Mouse (Mus musculus) fibroblast of lung, adult 2 months (primary cell): Measurements from ENCODE around the gene Itpr1.

Experiments used
- DNase-seq: peaks from one replicate; pipeline ENCODE4 v3.0.0-alpha.2; 2011; ENCODE audit warnings: low read depth

The Itpr1 gene

DNA sequence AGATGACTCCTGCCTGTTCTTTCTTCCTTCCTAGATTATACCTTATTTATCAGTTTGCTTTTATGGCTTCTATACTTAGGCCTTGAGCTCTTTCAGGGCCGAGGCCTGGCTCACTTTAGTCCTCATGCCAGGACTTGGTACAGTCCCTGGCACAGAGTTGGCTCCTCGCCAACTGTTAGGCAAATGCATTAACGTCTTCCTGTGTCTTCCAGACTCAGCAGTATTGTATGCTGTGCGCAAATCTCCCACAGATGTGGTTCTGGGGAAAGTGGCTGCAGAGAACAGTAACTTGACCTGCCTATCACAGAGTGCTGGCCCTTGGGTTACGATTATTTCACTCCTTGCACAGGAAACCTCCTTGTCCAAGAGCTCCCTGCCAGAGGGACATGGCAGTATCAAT is 27.9 kb downstream of the Itpr1 start:
- no peak for DNase-seq

- DNase-seq: no peak
Measured at GRCm38 (mm10) chr6:108244571-108244970, 31.7 kb downstream of the Itpr1 start.

- no peak for DNase-seq
Measured at GRCm38 (mm10) chr6:108246369-108247085, 33.6 kb downstream of the Itpr1 start.

GRCm38 (mm10) chr6:108247211-108247610 is 34.3 kb downstream of the Itpr1 start:
- DNase-seq: no peak

DNA sequence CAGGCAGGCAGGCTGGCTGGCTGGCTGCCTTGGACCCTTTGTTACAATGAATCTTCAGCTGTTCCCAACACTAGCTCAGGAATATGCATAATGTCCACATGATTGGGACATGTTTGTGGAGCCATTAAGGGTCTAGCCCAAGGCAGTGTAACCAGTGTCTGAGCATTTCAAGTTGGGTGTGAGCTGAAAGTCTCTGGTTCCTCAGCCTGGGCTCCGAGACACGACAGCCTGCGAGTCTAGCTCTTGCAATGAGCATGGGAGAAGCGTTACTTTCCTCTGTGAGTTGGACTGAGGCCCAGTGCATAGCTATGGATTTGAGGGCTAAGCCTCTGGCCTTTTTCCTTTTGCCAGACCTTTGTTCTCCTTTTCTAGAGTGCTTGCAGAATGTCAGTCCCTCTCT is 35.6 kb downstream of the Itpr1 start:
- no peak for DNase-seq

GRCm38 (mm10) chr6:108249031-108249917 is 36.4 kb downstream of the Itpr1 start:
- DNase-seq: no peak

GRCm38 (mm10) chr6:108249918-108250225 is 37.0 kb downstream of the Itpr1 start:
- DNase-seq: no peak

- no peak for DNase-seq
Measured at GRCm38 (mm10) chr6:108250416-108250815, 37.5 kb downstream of the Itpr1 start.

GRCm38 (mm10) chr6:108252565-108253360 is 39.9 kb downstream of the Itpr1 start:
- DNase-seq: no peak

GRCm38 (mm10) chr6:108254132-108255064 is 41.5 kb downstream of the Itpr1 start:
- DNase-seq: no peak

- no peak for DNase-seq
Measured at GRCm38 (mm10) chr6:108255880-108256279, 43.0 kb downstream of the Itpr1 start.

- DNase-seq: no peak
Measured at GRCm38 (mm10) chr6:108257225-108257624, 44.3 kb downstream of the Itpr1 start.

DNA sequence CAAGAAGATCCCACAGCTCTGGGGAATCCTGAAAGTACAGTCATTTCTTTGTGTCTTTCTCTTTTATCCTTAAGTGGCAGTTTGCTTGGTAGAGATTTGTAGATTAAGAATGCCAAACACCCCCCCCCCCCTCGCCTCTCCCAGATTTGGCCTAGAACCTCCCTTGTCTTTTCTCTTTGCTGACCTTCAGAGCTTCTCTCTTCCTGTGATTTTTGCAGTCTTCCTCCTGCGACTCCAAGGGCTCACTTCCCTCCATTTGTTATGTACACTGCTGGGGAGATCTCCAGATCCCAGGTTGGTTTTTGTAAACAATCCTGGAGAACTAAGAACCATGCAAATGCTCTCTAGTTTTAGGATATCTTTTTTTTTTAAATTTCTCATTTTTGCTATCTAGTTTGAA is 45.7 kb downstream of the Itpr1 start:
- DNase-seq: no peak

GRCm38 (mm10) chr6:108259671-108260070 is 46.8 kb downstream of the Itpr1 start:
- DNase-seq: no peak

- no peak for DNase-seq
Measured at GRCm38 (mm10) chr6:108261506-108261905, 48.6 kb downstream of the Itpr1 start.

- DNase-seq: no peak
Measured at GRCm38 (mm10) chr6:108264164-108264563, 51.3 kb downstream of the Itpr1 start.

DNA sequence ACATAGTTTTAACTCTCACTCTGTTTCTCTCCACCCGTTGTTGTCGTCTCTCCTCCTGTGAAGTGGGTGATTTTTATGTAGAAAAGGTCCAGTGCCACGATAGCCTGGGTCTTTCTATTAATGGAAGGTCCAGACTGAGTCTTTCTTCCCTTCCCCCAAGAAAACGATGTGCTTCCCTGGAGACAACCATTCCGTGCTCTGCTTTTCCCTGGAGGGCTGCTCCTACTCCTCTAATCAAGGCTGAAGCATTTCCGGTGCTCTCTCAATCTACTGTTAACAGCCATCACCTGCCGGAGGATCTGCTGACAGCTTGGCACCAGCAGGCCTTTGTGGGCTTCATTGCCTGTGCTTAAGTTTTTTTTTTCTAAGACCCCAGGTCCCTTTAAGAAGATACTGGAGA is 60.6 kb downstream of the Itpr1 start:
- no peak for DNase-seq

DNA sequence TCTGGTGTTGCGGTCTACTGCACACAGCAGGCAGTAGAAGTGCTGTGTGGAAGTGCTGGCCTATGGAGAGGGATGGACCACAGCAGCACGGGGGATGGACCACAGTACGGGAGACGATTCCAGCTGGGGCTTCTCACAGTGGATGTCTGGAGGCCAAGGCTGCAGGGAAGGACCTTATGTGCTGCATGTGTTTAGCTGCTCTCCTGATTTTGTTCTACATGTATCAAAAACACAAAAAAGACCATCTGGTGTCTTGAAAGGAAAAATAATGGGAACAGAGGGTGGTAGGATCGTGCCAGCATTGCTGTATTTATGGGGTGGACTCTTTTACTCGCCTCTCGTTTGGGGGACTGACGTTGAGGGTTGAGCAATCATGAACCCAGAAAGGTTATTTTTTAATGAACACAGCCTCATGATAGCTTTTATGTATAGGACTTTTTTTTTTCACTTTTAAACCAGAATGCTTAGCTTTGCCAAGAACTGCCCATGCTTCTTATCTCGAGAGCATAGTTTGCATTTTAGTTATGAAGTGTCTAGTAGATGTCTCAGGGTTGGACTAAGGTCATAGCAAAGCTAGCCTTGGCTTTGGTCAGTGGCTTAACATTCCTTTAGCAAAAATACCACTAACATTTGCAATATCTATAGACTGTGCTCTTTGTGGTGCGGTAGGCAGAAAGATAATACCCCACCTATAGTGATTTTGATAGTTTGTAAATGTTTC is 61.6 kb downstream of the Itpr1 start:
- no peak for DNase-seq

GRCm38 (mm10) chr6:108276880-108277507 is 64.1 kb downstream of the Itpr1 start:
- DNase-seq: no peak

GRCm38 (mm10) chr6:108277622-108278396 is 64.9 kb downstream of the Itpr1 start:
- no peak for DNase-seq
